Mouse (Mus musculus): ENCODE data around the gene Apom. TPM values are rescaled to one million over a fixed set of nuclear protein-coding genes. Genes with fewer than 3 reads are reported as not detected.
"Not testable (repeated sequence)": the region's sequence is repeated elsewhere in the genome, so short reads cannot be mapped to it uniquely, and the experiment has no call there.

Apom gene
- total RNA-seq, 2 experiments from 2014 or later = not detected

DNA sequence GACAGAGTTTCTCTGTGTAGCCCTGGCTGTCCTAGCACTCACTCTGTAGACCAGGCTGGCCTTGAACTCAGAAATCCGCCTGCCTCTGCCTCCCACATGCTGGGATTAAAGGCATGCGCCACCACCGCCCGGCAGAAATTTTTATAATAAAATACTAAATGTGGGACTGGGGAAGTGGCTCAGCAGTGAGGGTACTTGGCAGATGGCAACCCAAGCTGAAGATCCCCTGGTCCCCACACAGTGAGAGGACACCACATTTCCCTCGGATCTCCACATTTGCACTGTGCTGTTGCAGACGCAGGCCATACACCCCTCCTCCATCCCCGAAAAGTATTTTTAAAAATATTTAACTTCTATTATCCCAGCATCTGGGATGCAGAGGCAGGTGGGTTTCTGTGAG is 1.7 kb upstream of the Apom start:
- no peak for ATAC-seq (replicated peaks; ENCODE audit: low FRiP score, low TSS enrichment, poor library complexity, severe bottlenecking)

DNA sequence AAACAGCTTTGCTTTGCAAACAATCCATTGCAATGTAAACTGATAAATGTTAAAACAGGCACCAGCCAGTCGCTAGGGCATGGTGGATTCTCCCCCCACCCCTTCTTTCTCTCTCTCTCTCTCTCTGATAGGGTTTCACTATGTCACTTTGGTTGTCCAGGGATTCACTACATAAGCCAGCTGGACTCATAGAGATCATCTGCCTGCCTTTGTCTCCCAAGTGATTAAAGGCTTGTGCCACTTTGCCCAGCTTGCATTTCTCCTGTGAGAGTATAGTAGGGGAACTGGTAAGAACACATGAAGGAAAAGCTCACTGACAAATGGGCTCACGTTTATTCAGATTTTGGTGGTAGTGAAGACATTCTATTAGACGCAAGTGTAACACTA is 317 bp upstream of the Apom start:
- no peak for ATAC-seq (replicated peaks; ENCODE audit: low FRiP score, low TSS enrichment, poor library complexity, severe bottlenecking)

DNA sequence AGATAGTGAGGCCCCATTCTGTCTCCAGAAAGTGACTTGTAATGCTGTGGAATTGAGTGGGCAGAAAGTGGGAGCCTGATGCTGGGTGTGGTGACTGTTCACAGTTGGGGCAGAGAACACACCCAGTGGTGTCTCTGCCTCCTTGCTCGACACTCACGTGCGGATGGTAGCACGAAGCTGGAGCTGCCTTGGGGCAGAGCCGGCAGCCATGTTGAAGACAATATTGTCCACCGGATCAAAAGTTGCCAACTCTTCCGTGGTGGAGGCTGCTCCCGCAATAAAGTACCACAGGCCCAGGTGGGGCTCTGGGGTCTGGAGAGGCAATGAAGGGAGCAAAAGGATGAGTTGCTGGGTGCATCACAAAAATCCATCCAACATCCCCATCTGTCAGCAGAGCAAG is 812 bp downstream of the Apom start:
- ATAC-seq (replicated peaks; ENCODE audit: low FRiP score, low TSS enrichment, poor library complexity, severe bottlenecking) = no peak

DNA sequence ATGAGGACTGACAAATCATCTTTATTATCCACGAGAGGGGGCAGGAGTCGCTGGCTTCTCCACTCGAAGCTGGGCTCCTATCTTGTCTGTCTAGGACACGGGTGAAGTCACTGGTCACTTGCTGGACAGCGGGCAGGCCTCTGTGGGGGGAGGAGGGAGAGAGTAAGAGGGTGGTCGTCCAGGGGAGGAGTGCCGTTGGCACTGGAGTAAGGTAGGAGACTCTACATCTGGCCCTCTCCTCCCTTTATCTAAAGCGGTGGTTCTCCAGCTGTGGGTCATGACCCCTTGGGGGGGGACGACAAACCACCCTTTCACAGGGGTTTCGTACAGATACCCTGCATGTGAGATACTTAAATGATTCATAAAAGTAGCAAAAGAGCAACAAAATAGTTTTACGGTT is 2.9 kb downstream of the Apom start:
- ATAC-seq (replicated peaks; ENCODE audit: low FRiP score, low TSS enrichment, poor library complexity, severe bottlenecking) = no peak

DNA sequence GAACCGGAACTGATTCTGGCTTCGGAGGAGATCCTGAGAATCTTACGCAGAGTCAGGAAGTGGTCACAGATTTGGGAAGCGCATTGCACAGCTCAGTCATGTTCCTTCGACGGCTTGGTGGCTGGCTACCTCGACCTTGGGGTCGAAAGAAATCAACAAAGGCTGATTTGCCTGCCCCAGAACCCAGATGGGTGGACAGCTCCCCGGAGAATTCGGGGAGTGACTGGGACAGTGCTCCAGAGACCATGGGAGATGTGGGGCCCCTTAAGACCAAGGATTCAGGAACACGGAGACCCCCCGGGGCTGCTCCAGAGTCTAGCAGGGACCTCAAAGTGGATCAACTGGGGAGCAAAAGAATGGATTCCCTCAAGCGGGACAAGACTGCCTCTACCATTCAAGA is 4.8 kb downstream of the Apom start:
- no peak for ATAC-seq (replicated peaks; ENCODE audit: low FRiP score, low TSS enrichment, poor library complexity, severe bottlenecking)

DNA sequence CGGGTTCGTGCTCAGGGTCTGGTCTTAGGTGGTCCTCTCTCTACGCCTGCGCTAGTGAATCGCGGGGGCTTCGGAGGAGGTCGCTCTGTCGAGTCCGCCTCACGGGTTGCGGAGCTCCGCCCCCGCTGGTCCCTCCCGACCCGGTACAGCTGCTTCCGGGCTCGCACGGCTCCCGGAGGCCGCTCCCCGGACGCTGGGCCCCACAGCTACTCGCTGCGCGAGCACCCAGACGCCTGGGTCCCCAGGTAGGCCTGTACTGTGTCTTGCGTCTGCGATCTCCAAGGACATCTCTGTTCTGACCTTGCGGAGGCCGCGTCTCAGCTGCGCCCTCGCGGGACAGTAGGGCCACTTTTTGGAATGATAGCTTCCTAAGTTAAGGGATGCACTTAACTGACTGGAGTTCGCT is 5.6 kb downstream of the Apom start, which contains the start of gene D17H6S53E:
TSS of gene D17H6S53E (plus strand) at position 168 of the 406 bp plus-strand sequence.
- ATAC-seq (replicated peaks; ENCODE audit: low FRiP score, low TSS enrichment, poor library complexity, severe bottlenecking) = peak; percentile 43

DNA sequence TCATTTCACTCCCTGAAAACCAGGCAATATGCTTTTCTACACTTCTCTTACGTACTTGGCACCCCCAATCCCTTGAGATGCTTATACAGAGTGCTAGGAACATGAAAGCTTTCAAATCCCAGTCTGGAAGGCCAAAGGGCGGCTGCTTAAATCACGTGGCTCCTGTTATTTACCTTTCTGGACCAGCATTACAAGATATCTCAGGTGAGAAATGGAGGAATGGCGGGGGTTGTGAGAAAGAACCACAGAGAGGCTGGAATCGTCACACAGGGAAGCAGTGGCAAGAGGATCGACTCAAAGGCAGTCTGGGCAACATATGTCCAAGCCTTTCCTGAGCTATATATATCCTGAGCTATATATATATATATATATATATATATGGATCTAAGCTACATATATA is 6.3 kb downstream of the Apom start:
- ATAC-seq (replicated peaks; ENCODE audit: low FRiP score, low TSS enrichment, poor library complexity, severe bottlenecking) = no peak

DNA sequence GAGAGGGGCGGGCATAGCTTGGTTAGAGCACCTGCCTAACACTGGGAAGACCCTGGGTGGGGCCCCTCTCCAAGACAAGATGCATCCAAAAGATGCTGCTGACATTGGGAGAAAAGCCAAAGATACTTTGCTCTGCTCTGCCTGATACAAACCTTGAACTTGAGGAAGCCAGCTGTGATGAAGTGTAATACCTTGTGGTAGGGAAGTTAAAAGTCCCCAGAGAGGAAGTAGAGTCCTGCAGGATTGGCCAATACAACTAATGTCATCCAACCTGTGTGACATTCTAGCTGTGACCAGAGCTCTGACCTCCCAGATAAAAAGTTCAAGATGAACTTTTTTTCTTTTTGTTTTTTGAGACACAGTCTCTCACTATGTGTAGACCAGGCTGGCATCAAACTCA is 6.8 kb downstream of the Apom start:
- no peak for ATAC-seq (replicated peaks; ENCODE audit: low FRiP score, low TSS enrichment, poor library complexity, severe bottlenecking)

DNA sequence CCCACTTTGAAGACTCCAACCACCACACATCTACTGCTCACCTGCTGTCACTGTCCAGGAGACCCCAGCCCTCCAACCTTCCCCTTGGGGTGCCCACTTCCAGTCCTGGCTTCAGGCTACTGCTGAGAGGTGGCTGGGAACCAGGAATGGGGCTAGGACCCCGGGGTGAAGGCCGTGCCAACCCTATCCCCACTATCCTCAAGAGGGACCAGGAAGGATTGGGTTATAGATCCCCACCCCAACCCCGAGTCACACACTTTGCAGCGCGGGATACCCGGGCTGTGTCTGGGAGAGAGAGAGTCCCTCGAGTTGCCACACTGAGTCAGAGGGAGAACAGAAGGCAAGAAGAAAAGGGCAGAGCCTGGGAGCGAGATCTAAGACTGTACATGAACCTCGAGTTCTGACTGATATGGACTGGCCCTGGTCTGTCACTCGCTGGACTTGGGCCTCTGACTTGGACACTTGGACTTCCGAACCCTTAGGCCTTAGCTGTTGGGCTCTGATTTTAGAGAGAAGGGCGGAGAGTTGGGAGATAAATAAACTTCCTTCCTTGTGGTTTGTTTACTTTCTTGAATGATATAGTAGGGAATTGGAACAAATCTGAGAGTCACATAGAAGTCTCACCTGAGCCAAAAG is 7.5 kb downstream of the Apom start:
- ATAC-seq (replicated peaks; ENCODE audit: low FRiP score, low TSS enrichment, poor library complexity, severe bottlenecking) = not testable (repeated sequence)

DNA sequence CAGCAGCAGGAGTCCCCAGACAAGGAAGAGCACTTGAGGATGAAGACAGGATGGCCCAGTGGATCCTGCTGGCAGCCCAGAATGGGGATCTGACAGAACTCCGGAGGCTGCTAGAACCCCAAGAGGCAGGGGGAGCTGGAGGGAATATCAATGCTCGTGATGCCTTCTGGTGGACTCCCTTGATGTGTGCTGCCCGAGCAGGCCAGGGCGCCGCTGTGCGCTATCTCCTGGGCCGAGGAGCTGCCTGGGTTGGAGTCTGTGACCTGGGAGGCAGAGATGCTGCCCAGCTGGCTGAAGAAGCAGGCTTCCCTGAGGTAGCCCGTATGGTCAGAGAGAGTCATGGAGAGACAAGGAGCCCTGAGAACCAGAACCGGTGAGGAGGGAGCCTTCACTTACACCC is 8.6 kb downstream of the Apom start:
- ATAC-seq (replicated peaks; ENCODE audit: low FRiP score, low TSS enrichment, poor library complexity, severe bottlenecking) = not testable (repeated sequence)

DNA sequence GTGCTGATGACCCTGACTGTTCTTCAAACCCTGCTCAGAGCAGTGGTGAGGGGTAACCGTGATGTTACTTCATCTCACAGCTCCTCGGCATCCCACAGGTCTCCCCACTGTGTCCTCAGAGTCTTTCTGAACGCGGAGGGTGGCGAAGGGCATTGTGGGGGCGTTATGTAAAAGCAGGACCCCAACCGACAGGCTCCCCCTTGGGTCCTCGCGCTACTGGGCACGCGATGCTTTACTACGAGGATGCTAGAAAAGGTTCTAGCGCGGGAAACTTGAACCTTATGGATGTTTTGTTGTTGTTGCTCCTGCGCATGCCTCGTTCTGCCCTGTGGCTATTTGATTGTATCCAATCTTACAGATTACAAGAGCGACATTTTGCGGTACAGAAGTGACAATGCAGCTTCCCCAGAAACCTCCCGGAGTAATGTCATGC is 10.0 kb downstream of the Apom start, which contains the start of gene Csnk2b:
TSS of gene Csnk2b (minus strand) at position 183 of the 433 bp plus-strand sequence.
- ATAC-seq (replicated peaks; ENCODE audit: low FRiP score, low TSS enrichment, poor library complexity, severe bottlenecking) = peak; percentile 13

DNA sequence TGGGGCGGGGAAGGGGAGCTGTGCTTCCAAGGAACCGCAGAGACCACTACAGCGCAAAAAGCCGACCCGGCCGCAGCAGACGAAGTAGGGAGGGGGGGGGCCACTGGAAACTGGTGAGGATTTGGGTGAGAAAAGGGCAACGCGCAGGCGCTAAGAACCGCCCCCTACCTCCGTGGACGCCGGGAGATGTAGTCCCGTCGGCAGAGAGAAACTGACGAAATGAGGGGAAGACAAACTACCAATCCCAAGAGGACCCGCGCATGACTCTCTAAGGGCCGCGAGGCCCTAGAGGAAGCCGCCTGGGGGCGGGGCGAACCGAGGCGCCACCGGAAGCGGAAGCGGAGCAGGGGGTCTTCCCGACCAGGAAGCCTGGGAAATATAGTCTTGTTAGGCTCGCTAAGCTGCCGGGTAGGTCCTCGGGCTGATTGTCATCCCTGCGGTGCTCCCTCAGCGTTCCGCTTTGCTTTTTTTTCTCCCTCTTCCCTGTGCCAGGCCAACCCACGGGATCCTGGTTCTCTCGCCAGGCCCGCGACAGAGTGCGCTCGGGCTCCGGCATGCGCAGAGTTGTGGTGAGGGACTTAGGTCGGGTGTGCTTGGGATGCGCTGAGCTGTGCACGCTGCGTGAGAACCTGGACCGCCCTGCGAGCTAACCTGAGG is 10.6 kb downstream of the Apom start, which contains the start of gene Gpank1:
TSS of gene Gpank1 (plus strand) at position 313 of the 657 bp plus-strand sequence.
- peak; percentile 89 for ATAC-seq (replicated peaks; ENCODE audit: low FRiP score, low TSS enrichment, poor library complexity, severe bottlenecking)

DNA sequence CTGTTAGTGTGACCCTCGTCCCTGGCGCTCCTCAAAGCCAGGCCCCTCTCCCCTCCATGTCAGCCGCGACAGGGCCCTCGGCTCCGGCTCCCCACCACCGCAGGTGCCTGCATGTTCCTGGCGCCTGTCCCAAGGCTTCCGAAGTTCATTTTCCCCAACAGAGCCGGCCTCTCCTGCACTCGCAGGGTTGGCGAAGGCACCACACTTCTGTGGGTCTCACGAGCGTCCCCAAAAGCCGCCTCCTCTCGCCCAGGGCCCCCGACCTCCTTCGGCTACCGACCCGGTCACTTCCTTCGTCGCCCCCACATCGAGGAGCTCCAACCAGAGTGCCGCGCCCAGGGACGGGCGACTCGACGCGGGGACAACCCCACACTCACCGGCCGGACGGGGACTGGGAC is 11.1 kb downstream of the Apom start:
- no peak; the same call in 1 of the 2 replicates for ATAC-seq (replicated peaks; ENCODE audit: low FRiP score, low TSS enrichment, poor library complexity, severe bottlenecking)

DNA sequence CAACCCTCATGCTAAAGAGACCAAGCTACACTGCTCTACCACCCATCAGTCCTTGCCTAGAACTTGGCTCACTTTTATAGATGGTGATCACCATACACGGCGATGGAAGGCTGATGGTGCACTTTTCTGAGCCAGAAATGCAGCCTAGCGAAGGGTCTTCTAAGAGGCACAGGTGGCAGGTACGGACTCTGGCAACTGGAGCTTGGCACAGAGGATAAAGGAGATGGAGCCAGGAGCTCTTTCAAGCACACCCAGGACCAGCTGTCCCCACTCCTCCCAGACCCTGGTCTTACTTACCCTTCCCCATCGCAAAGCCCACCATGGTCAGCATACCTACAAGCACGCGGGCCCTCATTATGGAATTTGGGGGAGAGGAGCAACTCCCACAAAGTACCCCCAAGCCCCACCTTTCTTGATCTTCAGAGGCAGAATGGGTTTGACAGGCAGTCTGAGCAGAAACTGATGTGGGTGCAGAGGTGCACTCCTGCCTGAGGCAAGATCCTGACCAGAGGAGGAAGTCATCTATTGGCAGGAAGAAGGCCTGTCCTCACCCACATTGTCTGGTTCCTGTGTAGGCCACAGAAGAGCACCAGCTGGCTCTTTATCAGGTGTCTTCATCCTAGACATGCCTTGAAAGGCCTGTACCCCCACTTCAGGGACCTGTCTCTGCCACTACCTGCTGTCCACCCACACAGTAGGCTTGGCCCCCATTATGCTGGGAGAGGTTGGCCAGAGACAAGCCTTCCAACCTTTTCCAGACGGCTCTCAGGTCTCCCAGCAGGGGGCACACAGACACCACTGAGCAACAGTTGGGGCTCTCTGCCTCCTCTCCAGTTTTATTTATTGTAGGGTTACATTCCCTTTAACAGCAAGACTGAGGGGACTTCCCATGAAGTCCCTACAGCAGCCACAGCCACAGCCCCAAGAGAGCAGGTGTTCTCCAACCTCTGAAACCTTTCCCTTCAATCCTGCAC is 16.5 kb downstream of the Apom start, which contains the start of gene Ly6g5b:
TSS of gene Ly6g5b (minus strand) at position 383 of the 974 bp plus-strand sequence.
- ATAC-seq (replicated peaks; ENCODE audit: low FRiP score, low TSS enrichment, poor library complexity, severe bottlenecking) = peak; percentile 58; the same call in 1 of the 2 replicates

DNA sequence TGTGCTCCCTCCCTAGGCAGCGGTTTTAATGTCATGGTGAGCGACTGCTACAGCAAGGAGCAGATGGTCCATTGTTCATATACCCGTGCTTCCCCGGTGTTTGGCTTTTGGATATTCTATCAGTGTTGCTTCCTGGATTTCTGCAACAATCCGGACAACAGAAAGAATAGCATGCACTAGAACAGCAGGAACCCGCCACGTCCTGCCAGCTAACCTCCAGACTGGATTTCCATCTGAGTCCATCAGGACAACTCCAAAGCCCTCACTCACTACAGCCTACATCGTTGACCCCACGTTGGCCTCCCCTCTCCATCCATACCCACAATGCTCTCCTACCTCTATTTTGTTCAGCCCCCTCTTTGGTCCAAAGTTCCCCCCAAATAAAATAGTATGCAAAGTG is 20.1 kb downstream of the Apom start:
- ATAC-seq (replicated peaks; ENCODE audit: low FRiP score, low TSS enrichment, poor library complexity, severe bottlenecking) = no peak

DNA sequence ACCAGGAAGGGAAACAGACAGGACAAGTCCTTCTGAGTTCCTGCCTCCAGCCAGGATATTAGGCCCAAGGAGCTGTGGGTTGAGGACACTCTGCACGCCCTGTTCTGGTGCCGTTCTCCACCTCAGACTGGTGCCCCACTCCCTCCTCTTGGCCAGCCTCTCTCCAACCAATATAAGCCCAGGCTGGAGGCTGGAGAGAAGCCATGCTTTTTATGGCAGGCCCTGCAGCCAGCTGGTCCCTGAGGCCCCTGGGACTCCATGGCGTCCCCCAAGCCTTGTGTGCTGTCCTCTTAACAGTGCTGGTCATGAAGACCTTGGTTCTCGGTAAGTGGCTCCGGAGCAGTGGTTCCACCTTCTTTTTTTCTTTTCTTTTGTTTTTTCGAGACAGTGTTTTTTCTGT is 23.8 kb downstream of the Apom start, which contains the start of gene Ly6g5c:
TSS of gene Ly6g5c (plus strand) at position 183 of the 400 bp plus-strand sequence.
- ATAC-seq (replicated peaks; ENCODE audit: low FRiP score, low TSS enrichment, poor library complexity, severe bottlenecking) = no peak

DNA sequence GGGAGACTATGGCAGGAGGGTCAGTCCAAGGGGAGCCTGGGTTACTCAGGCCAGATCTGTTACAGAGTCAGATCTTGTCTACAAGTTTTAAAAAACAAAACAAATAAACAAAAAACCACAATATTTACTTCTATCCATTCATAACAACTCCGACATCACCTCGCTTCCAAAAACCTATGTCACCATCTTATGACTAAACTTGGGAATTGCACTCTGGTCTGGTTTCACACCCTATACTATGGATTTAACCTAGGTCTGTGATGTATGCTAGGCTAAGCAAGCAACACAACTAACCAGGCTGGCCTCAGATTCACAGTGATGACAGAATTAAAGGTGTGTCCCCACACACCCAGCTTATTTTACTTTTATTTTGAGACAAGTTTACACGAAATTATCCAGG is 25.3 kb downstream of the Apom start:
- ATAC-seq (replicated peaks; ENCODE audit: low FRiP score, low TSS enrichment, poor library complexity, severe bottlenecking) = no peak

DNA sequence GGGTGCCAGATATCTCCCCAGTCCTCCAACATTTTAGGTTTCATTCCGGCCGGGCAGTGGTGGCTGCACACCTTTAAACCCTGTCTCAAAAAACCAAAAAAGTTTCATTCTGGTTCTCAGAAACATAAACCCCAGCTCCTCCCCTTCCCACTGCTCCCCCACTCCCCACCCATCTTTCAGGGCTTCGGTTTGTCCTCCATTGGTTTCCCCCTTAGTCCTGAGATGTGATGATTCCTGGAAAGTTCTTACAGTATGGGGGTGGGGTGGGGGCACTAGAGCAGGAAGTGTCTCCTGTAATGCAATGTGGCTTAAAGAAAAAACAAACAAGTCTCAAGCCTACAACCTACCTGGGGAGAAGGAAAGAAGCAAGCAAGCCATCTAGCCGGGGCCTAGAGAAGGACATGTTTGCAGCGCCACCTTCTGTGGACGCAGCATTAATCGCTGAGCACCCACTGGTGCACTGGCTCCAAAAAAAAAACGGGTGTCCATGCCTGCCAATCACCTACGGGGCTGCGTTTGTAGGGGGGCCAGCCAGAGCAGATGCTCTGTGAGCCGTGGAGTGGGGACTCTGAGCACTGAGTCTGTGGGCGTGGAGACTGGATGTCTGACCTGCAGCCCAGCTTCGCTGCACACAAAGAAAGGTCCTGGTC is 26.0 kb downstream of the Apom start:
- ATAC-seq (replicated peaks; ENCODE audit: low FRiP score, low TSS enrichment, poor library complexity, severe bottlenecking) = peak; percentile 12; the same call in 1 of the 2 replicates

DNA sequence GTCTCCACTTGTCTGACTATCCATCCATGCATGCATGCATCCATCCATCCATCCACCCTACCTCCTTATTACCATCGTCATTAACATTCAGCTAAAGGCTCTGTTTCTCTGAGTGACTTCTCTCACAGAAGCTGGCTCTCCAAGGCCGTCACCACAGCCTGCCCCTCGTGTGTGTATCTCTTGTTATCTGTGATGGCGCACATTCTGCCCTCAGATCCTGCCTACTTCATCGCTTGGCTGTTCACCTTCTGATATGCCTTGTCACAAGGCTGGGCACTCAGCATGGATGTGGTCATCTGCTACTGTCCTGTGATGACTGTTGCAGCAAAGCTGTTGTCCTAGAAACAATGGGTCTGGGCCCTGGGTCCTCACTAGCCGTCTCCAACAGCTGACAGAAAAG is 27.1 kb downstream of the Apom start:
- ATAC-seq (replicated peaks; ENCODE audit: low FRiP score, low TSS enrichment, poor library complexity, severe bottlenecking) = peak; percentile 87

Measured in megakaryocyte-erythroid progenitor cell, adult 5-6 weeks (primary cell).